Mouse (Mus musculus) liver, postnatal 0 days (tissue): ENCODE measurements around the gene Nprl3.

Experiments
- CTCF ChIP-seq: sonication (generic); IDR thresholded peaks from 2 replicates; pipeline ENCODE4 v1.5.1; 2016; ENCODE audit warnings: antibody characterized with exemption, low read depth
- EP300 ChIP-seq: IDR thresholded peaks from 2 replicates; pipeline ENCODE4 v1.6.1; 2016; ENCODE audit warnings: antibody characterized with exemption, low read depth, mild to moderate bottlenecking

DNA sequence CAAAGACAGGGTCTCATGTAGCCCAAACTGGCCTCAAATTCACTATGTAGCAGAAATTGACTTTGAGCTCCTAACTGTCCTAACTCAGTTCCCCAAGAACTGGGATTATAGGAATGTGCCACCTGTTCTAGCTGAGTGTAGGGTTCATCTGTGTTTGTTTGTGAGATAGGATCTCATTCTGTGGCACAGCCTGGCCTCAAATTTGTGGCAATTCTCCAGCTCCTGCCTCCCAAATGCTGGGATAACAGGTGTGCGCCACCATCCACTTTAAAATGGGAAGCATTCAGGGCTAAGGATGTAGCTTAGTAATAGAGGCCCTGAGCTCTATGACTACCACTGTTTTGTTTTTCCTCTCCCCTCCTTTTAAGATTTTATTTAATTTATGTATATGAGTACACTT is 14.4 kb downstream of the Nprl3 start:
- TF ChIP-seq CTCF = no peak
- TF ChIP-seq EP300 = no peak
